Mouse (Mus musculus): Measurements from ENCODE around the gene Fam25c.
"Not testable (repeated sequence)": the region's sequence is repeated elsewhere in the genome, so short reads cannot be mapped to it uniquely, and the experiment has no call there.

The Fam25c gene

GRCm38 (mm10) chr14:34355301-34355700, at the start of gene Fam25c:
Gene Fam25c, minus strand, starts transcription at chr14:34355433.
- DNase-seq: peak; percentile 85

GRCm38 (mm10) chr14:34403424-34403823, 48.2 kb upstream of the Fam25c start:
- no peak for DNase-seq

GRCm38 (mm10) chr14:34402871-34403270, 47.6 kb upstream of the Fam25c start:
- peak; percentile 85 for DNase-seq

- DNase-seq: peak; percentile 92
Measured at GRCm38 (mm10) chr14:34401135-34401534, 45.9 kb upstream of the Fam25c start.

GRCm38 (mm10) chr14:34400021-34400420, 44.8 kb upstream of the Fam25c start:
- peak; percentile 85 for DNase-seq

DNA sequence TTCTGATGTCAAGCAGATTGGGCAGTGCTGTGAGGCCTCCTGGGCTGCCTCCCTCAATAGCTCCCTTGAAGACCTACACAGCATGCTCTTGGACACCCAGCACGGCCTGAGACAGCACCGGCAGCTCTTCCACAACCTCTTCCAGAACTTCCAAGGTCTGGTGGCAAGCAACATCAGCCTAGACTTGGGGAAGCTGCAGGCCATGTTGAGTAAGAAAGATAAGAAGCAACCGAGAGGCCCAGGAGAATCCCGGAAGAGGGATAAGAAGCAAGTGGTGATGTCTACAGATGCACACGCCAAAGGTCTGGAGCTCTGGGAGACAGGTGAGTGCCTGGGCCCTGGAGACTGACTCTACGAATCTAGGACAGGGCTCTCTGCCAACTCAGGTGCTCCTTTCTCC, 44.1 kb upstream of the Fam25c start:
- peak; percentile 70 for DNase-seq

DNA sequence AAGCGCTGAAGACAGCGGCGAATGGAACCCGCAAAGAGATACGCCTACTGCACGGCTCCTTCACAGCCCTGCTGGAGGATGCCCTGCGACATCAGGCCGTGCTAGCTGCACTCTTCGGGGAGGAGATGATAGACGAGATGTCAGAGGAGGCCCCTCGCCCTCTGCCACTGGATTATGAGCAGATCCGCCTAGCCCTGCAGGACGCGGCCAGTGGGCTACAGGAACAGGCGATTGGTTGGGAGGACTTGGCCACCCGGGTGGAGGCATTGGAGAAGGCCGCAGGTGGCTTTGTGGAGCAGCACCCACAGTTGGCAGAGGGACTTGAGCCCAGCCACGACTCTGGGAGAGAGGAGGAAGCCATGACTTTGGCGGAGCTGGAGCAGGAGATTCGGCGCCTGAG, 43.7 kb upstream of the Fam25c start:
- DNase-seq: peak; percentile 90

GRCm38 (mm10) chr14:34397871-34398270, 42.6 kb upstream of the Fam25c start:
- peak; percentile 63 for DNase-seq

GRCm38 (mm10) chr14:34393295-34393694, 38.1 kb upstream of the Fam25c start:
- DNase-seq: peak; percentile 86

- peak; percentile 89 for DNase-seq
Measured at GRCm38 (mm10) chr14:34382921-34383704, 27.9 kb upstream of the Fam25c start.

DNA sequence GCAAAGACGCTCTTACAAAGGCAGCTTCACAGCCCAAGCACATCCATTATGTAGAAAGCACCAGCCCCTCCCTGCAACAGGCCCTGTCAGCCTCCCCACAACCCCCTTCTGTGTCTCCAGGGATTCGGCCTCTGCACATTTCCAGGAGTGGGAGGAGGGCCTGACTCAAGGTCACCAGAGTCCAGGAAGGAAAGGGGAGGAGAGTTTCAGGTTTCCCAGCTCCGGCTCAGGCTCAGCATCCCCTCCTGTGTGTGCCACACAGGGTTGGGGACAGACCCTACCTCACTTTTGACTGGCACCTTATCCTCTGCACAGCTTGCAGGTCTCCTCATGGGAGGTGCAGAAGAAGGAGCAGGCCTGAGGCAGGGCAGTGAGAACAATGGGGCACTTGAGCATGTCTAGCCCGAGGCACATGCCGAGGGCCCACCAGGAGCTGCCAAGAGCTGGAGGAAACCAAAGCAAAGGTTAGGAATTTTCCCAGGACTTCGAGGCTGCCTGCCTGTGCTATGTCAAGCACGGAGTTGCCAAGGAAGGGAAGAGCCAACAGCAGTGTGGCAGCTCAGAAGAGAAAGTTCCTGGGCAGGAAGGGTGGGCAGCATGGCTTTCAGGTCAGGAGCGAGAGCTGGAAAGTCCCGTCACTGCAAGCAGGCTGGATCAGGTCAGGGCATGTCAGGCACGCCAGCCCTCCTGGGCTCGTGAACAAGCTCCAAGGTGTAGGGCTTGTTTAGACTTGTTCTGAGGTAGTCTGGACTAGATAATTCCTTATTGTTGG, 23.5 kb upstream of the Fam25c start:
- DNase-seq: peak; percentile 99

DNA sequence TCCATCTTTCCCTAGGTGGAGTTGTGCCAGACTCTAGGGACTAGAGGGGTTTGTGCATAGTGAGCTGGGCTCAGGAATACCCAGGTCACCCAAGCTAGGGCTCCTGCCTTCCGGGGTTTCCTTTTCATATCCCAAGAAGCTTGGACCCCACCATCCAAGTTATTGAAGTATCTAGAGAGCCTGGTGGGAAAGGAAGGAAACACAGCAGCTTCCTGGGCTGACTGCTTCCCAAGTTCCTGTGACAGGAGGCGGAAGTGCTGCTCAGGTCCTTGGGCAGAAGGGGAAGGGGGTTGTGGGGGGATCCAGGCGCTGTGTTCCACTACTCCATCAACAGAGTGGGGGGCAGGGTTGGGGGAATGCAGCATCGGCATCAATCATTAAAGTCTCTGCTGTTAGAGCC, 21.9 kb upstream of the Fam25c start:
- DNase-seq: peak; percentile 96

- peak; percentile 89 for DNase-seq
Measured at GRCm38 (mm10) chr14:34375941-34376340, 20.7 kb upstream of the Fam25c start.

GRCm38 (mm10) chr14:34375415-34375904, 20.2 kb upstream of the Fam25c start, which contains the start of gene Mmrn2:
Gene Mmrn2, plus strand, starts transcription at chr14:34375465.
- peak; percentile 92 for DNase-seq

DNA sequence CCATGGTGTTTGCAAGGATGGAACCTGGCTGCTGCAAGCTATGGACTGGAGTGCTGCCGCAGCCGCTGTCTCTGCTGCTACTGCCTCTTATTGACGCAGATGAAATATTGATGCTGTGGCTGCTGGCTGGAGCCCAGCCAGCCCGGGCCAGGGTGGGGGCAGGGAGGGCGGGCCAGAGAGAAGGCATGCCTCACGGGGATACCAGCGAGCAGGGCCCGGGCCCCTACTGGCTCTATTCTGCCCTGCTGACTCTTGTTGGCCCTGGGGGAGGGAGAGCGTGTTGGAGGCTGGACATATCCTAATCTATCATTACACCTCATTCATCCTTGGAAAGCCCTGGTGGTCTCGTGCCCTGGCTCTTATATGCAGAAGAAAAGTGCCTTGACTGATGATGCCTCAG, 19.3 kb upstream of the Fam25c start, which contains the start of gene Sncg:
Sncg (minus strand) TSS at position 213 of the 400 bp plus-strand sequence.
- peak; percentile 90 for DNase-seq

- DNase-seq: peak; percentile 91
Measured at GRCm38 (mm10) chr14:34373581-34373980, 18.3 kb upstream of the Fam25c start.

DNA sequence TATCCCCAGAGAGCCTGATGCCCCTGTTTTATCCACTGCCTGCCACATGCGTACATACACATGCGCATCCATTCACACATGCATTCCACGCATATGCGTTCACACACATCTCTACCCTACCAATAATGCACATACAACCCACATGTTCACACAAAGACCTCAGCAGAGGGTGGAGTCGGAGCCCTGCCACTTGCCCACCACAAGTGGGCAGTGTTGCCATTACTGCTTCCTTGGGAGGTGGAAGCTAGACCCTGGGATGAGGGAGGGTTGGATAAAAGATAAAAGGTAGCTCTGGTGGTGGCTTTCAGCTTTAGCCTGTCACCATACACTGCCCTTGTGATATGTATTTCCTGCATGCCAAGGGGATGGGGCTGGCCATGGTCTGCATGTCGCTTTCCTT, 17.4 kb upstream of the Fam25c start:
- peak; percentile 95 for DNase-seq

DNA sequence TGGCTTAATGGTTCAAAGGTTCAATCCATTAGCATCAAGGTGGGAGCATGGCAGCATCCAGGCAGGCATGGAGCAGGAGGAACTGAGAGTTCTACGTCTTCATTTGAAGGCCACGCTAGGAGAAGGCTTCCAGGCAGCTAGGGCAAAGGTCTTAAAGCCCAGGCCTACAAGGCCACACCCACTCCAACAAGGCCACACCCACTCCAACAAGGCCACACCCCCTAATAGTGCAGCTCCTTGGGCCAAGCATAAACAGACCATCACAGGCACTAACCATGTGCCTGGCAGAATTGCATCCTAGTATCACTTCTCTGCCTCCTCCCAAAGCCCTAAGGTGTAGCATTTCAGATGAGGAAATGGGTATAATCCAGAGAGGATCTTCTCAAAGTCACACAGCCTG, 16.5 kb upstream of the Fam25c start:
- peak; percentile 89 for DNase-seq

- peak; percentile 91 for DNase-seq
Measured at GRCm38 (mm10) chr14:34370921-34371320, 15.7 kb upstream of the Fam25c start.

GRCm38 (mm10) chr14:34370203-34370602, 15.0 kb upstream of the Fam25c start:
- DNase-seq: peak; percentile 89

DNA sequence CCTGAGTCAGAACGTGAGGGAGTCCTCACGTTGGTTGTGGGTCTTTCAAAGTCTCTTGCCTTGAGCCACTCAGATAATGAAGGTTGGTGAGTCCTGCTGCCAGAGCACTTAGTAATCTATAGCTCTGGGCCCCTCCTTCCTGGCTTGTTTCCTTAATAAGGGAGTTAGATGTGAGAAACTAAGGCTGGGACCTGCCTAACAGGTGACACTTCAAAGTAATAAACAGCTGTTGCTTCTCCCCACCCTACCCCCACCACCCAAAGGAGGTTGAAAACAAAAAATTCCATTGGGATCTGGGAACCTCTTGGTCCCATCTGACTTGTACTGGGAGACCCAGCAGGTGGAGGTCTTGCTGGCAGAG, 9.9 kb upstream of the Fam25c start:
- no peak for DNase-seq

DNA sequence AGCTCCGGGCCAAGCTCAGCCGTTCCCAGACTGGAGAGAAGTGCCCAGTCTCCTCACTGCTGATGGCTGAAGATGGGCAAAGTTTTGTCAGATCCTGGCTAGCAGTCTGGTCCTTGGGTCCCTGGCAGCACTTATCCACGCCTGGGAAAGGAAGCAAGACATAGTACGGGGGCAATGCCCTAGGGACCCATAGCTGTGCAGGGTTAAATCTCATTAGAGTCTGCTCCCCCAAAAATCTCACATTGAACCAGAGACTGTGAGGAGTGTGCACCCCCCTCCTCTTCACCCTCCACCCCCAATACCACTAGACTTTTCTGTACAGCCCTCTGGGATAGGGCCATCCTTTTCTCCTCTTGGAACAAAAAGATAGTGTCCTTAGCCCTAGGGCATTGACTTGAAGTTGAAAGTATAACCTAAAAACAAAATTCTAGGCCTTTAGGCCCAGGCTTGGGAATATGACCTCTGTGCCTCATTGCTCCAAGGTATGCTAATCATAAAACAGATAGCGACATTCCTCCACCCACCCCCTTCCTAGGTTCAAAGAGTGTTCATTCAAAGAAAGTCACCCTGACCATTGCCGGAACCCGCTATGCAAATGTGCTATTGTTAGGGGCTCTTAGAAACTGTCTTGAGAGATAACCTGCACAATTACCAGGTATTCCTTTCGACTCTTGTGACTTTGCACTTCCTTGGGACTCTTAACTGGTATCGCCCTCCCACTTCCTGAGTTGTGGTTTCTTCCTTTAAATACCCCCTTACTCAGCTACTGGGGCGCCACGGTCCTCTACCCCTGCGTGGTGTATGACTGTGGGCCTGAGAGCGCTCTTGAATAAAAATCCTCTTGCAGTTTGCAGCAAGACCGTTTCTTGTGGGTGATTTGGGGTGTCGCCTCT, 9.3 kb upstream of the Fam25c start:
- DNase-seq: not testable (repeated sequence)
